Mouse (Mus musculus): ENCODE measurements at regions not wholly inside any gene's neighbourhood (a gene's known extent, or its start where the extent isn't known, plus 50 kb on each side); places are given as distances from the start of the nearest gene placed in this dataset.

DNA sequence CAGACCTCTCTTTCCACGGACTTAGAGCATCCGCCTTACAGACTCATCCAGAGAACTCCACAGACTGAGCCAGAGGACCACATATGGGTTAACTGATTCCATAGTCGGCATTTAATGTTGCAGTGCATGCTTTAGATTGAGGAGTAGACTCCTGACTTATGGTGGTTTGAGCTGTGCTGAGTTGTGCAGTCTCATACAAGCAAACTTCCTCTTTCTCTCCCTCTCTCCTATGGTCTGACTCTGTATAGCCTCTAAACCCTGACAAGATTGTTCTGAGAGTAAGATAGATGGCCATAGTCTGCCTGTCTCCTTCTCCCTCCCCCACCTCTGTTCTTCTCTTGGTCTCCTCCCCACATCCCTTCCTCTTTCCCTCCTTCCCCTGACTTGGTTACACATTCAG, 616.0 kb downstream of the Ryr2 start:
- intact Hi-C loops (cut with DNase I): no loop called here
- DNase-seq: no peak

DNA sequence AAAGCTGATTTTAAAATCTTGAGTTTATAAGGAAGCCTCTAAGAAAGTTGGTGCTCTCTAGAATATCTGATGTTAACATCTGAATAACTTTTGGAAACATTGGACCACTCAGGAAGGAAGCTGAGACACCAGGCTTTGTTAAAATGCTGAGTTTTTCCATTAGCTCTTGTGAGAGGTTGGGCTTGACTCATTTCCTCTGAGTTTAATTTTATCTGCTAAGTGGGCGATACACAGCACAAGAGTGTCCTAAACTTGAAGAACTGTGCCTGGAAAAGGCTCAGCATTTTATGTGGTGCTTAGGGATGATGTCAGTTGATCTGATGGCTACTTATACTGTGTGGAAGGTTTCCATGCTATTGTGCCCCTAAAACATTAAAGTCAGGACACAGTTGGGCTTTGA, 623.6 kb downstream of the Ryr2 start:
- intact Hi-C loops (cut with DNase I): no loop called here
- no peak for DNase-seq

DNA sequence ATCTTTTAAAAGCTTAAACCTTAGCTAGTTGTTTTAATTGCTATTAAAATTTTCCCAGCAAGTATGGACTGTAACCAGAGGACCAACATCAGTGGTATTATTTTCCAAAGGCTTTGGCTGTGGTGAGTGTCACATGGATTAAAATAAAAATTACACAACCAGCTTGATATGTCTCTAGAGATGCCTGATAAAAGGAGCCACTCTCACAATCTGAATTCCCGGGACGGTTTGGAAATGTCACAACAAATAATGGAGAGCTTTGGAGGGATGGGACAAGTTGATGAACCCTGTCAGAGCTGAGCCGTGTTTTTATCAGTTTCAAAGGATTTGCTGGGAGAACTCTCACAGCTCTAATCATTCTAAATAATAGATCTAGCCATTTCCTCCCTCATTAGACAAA, 624.0 kb downstream of the Ryr2 start:
- intact Hi-C loops (cut with DNase I): no loop called here

DNA sequence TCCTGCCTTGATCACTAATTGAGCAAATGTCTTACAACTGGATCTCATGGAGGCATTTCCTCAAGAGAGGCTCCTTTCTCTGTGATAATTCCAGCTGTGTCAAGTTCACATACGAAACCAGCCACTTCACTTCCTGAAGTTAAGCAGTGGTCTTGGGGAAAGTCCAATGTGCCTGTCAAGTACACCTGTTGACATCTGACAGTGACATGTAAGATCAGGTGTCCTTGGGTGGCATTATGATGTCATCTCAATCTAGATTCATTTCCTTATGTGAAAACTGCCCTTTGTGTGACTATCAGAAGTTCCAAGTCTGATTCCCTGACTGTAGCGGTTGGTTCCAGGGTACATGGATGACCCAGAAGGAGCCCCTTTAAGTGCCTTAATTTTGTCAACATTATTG, 646.5 kb downstream of the Ryr2 start:
- intact Hi-C loops (cut with DNase I): no loop called here
- no peak for DNase-seq

More for the DNA sequence above, 624.0 kb downstream of the Ryr2 start:
- DNase-seq: no peak

- intact Hi-C loops (cut with DNase I): no loop called here
- no peak for DNase-seq
Measured at GRCm38 (mm10) chr13:11455113-11455512, 651.6 kb downstream of the Ryr2 start.

DNA sequence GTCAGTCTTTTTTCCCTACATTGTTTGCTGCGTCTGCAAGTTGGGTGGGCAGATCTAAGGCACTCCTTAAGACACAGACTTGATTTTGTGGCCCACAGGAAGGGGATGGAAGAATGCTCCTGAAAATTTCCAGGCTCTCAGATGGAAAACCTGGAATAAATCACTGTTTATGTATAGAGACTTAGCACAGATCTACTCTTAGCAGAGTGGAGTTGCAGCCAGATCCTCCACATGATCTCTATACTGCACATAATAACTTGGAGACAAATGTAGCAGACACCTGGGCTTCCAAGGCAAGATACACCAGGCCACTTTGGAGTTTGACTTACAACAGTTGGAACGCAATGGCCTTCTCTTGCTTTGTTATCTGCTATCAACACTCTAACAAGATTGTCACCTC, 654.3 kb downstream of the Ryr2 start:
- DNase-seq: no peak
- intact Hi-C loops (cut with DNase I): no loop called here

- intact Hi-C loops (cut with DNase I): no loop called here
- no peak for DNase-seq
Measured at GRCm38 (mm10) chr13:11432465-11433339, 674.0 kb downstream of the Ryr2 start.

GRCm38 (mm10) chr13:11426820-11427219, 679.9 kb downstream of the Ryr2 start:
- no peak for DNase-seq
- intact Hi-C loops (cut with DNase I): no loop called here

DNA sequence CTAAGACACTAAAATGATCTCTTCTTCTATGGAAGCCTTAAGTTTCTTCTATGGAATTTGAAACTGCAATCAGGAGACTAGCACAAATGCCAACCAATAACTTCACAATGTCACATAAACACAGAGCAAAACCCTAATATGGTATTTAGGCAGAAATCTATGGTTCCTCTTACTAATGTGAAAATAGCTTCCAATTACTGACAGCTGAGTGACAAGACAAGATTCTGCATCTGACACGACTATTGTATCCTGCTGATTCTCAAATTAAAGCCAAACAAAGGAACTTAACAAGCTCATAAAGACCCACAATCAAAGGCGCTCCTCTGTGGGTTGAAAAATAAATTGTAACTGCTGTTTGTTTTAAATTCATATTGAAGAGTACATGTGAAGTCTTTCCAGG, 714.7 kb downstream of the Ryr2 start:
- intact Hi-C loops (cut with DNase I): no loop called here
- DNase-seq: no peak

- DNase-seq: no peak
- intact Hi-C loops (cut with DNase I): no loop called here
Measured at GRCm38 (mm10) chr13:11375452-11375851, 731.3 kb downstream of the Ryr2 start.

DNA sequence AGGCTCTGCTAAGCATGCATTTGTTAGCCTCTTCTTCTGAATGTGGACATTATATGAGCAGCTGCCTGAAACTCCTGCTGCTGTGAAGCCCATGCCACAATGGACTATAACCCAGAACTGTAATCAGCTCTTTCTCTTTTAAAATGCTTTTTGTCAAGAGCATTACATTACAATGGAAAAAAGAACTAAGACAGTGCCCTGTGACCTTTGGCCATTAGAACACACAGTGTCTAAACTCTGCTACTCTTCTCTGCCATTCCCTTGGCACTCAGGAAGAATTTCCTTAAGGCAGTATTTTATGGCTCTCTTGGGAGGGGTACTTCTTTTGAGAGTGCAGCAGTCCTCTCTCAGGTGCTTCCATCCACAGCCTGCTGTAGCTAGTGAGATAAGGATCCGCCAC, 737.3 kb downstream of the Ryr2 start:
- no peak for DNase-seq
- intact Hi-C loops (cut with DNase I): no loop called here

- no peak for DNase-seq
- intact Hi-C loops (cut with DNase I): no loop called here
Measured at GRCm38 (mm10) chr13:11362872-11363271, 743.9 kb downstream of the Ryr2 start.

DNA sequence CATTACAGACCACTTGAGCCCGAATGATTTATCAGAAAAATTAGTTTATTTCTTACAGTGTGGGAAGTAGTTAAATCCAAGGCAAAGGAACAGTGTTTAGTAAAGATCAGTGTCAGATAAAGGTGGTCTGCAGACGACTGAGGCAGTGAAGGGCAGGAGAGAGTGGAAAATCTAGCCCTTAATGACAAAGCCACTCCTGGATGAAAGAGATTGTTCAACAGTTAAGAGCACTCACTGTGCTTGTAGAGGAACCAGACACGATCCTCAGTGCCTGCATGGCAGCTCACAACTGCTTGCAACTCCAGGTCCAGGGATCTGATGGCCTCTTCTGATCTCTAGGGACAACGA, 758.3 kb downstream of the Ryr2 start:
- intact Hi-C loops (cut with DNase I): no loop called here
- DNase-seq: no peak

DNA sequence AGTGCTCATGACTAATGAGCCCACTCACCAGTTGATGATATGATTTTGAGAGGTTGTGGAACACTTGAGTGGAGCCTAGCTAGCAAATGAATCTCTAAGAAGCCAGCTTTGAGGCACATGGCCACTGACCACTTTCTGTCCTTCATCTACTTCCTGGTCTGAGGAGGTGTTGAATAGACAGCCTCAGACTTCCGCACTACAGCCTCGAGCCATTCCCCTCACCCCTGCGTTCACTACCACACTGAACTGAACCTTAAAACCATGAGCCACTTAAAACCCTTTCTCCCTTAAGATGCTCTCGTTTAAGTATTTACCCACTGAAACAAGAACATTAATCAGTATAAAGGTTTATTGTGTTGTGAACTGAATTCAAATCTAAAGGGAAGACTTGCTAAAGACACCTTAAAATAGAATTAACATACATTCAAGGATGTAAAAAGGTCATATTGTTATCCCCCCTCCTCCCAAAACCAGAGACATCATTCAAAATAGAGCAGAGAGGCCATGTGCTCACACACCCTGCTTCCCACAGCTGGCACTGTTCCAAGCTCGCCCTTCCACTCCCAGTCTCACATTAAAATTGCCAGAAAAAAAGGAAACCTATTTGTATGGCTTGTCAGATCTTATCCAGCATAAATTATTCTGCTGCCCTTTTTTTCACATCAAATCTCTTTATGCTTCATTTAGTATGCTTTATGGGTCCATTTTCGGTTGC, 758.8 kb downstream of the Ryr2 start:
- DNase-seq: peak; percentile 82
- intact Hi-C loops (cut with DNase I): no loop called here

- DNase-seq: peak; percentile 68
- intact Hi-C loops (cut with DNase I): no loop called here
Measured at GRCm38 (mm10) chr13:11344500-11344899, 762.2 kb downstream of the Ryr2 start.

- peak; percentile 70 for DNase-seq
- intact Hi-C loops (cut with DNase I): no loop called here
Measured at GRCm38 (mm10) chr13:11338297-11338616, 768.5 kb downstream of the Ryr2 start.

- intact Hi-C loops (cut with DNase I): no loop called here
- no peak for DNase-seq
Measured at GRCm38 (mm10) chr13:11337610-11338296, 769.0 kb downstream of the Ryr2 start.

DNA sequence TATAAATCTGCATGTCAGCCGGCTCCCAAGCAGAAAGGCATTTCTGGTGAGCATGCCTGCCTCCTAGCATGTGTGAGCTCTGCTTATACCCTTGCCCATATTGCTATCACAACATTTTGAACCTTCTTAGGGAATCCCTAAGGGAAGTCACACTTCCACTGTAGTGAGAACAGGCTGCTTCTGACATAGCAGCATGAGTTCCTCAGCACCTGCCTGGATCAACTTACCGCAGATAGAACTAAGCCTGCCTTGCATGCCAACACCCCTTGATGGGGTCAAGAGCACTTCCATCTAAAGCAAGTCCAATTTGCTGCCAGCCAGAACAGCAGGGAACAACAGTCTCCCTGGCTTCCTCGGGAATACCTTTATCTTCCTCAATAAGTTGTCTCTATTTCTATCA, 769.8 kb downstream of the Ryr2 start:
- intact Hi-C loops (cut with DNase I): no loop called here
- peak; percentile 16 for DNase-seq

- intact Hi-C loops (cut with DNase I): no loop called here
- DNase-seq: no peak
Measured at GRCm38 (mm10) chr13:11331991-11332390, 774.8 kb downstream of the Ryr2 start.

GRCm38 (mm10) chr13:11308716-11309115, 798.0 kb downstream of the Ryr2 start:
- intact Hi-C loops (cut with DNase I): no loop called here
- DNase-seq: no peak

DNA sequence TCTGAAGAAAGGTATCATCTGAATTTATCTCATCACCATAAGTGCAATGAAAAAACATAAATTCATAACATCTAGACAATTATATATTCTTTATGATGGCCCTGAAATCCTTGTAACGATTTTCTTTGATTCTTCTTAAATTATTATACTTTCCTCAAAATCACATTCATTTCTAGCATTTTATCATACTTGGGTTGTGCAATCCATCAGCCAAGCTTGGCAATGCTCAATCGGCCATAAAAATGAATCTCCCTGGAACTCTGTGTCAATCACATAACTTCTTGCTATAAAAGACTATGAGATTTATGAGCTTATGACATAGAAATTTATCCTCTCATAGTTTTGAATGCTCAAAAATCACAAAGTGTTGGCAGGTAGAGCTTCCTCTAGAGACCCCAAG, 811.3 kb downstream of the Ryr2 start:
- intact Hi-C loops (cut with DNase I): no loop called here
- DNase-seq: no peak

DNA sequence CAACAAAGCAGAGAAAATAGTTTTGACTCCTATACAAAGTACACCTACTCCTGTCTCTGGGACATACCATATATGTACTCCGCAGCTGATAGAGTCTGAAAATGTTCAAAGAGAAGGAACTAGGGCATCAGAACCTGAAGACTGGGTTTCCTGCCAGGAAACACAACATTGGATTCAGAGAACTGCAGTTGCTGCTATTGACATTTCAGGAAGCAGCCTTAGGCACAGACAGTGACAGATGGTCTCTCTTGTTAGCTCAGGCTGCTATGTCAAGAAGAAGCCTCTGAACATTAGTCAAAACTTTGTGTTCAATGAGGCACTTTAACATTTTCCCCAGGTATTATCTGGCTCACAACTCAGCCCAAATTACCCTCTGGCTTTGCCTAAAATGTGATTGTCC, 812.1 kb downstream of the Ryr2 start:
- DNase-seq: no peak
- intact Hi-C loops (cut with DNase I): no loop called here
